Mouse (Mus musculus): ENCODE measurements around the gene Pde2a. TPM values are rescaled to one million over a fixed set of nuclear protein-coding genes. Genes with fewer than 3 reads are reported as not detected.

Gene Pde2a
- polyA plus RNA-seq, 1 experiment = not detected

DNA sequence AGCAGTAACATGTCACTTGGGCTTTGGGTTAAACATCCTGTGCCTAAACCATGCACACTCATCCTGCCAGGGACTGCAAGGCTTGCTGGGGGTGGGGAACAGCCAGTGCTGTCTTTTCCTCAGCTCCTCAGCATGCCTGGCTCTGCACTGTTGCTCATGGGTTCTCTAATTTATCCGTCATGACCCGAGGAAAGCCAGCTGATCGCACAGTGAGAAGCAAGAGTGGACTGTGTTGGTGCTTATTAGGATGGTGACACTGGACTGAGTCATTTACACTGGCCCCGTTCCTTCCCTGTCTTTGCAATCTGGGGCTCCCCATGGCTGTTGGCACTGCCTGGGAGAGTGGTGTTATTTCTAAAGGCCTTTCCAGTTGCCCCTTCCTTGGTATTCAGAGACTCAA, 22.7 kb downstream of the Pde2a start:
- no peak for TF ChIP-seq CTCF (IDR thresholded peaks at IDR 0.05; ENCODE audit: borderline replicate concordance, insufficient read depth, low read length)
- no peak for TF ChIP-seq POLR2A (IDR thresholded peaks at IDR 0.05; ENCODE audit: low read depth, low read length)
- Histone ChIP-seq H3K4me3 (ENCODE audit: insufficient read depth, low read length) (no peak overlapping the region), H3K4me1 (ENCODE audit: control insufficient read depth, insufficient read depth, low read length) (no peaks in the 10 kb centered on the region), H3K27ac (ENCODE audit: insufficient read depth, low read length) (no peak overlapping the region)

DNA sequence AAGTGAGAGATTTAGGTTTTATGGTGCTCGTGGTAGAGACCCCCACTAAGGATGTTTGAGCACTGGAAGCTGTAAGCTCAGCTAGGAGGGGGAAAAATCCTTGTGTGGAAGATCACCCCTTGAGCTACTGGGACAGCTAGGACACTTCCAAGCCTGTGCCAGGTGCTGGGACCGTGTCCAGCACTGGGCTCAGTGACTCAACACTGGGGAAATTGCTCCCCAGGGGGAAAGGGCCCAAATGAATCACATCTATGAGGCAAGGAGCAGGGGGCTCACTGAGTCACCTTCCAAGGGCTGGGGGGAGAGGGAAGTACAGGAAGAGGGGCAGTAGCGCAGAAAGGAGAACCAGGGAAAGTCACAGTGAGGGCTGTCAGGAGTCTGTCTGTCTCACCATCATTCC, 28.4 kb downstream of the Pde2a start:
- H3K4me1 ChIP-seq (ENCODE audit: control insufficient read depth, insufficient read depth, low read length) = no peaks in the 10 kb centered on the region
- TF ChIP-seq POLR2A (IDR thresholded peaks at IDR 0.05; ENCODE audit: low read depth, low read length) (no peak), CTCF (IDR thresholded peaks at IDR 0.05; ENCODE audit: borderline replicate concordance, insufficient read depth, low read length) (no peak)
- H3K4me3 ChIP-seq (ENCODE audit: insufficient read depth, low read length) = no peak overlapping the region
- H3K27ac ChIP-seq (ENCODE audit: insufficient read depth, low read length) = no peak overlapping the region

DNA sequence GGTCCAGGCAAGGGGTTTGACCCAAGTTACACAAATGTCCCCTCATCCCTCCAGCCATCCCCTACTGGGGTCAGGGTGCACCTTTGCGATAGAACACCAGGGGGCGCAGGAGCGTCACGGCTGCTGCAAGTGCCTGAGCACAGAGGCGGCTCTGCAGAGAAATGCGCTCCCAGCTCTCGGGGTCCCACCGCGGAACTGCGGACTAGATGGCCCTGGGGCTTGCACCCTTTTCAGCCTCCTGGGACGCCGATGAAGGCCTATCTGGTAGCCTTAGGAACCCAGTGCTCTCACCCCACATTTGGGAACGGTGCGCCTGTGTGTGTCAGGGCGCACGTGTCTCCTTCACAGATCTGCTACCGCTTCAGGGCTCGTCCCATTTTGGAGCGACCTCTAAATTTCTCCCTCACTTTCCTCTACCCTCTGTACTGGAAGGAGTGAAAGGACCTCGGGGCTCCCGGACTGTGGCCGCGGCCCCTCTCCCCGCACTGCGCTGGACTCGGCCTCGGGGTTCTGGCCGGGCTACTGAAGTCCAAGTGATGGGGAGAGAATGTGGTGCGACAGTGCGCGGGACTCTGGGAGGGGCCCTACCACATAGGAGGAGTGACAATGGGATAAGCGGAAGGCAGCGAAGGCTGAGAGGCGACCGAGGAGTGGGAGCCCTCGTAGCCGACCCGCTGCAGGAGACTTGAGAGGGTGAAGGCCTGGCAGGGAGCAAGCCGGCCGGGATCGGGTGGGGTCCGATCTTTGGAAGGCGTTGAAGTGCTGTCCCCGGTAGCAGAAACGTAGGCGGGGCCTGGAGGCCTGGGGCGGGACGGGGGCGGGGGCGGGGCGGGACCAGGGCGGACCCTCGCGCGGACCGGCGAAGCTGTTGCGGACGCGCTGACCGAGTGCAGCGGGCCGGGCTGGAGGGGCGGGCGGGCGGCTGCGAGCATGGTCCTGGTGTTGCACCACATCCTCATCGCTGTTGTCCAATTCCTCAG, 29.2 kb downstream of the Pde2a start:
- TF ChIP-seq CTCF (IDR thresholded peaks at IDR 0.05; ENCODE audit: borderline replicate concordance, insufficient read depth, low read length) (peak; percentile 98), POLR2A (IDR thresholded peaks at IDR 0.05; ENCODE audit: low read depth, low read length) (no peak)
- Histone ChIP-seq H3K27ac (ENCODE audit: insufficient read depth, low read length) (no peak overlapping the region), H3K4me1 (ENCODE audit: control insufficient read depth, insufficient read depth, low read length) (no peaks in the 10 kb centered on the region), H3K4me3 (ENCODE audit: insufficient read depth, low read length) (peak overlapping the region; percentile 56)

DNA sequence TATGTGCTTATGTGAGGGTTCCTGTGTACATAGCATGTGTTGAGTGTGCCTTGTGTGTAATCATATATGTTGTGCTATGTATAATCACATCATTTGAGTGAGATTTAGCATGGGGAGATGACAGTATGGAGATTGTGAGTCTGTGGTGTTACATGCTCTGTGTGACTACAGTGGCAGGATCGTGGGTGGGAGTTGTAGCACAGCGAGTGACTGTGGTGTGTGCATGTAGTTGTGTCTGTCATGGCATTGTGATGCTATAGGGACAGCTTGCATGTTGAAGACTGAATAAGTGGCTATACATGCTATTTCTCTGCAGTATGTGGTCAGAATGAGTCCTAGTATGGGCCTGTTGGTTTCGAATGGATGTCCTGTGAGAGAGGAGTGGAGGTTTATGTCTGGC, 31.2 kb downstream of the Pde2a start:
- Histone ChIP-seq H3K4me1 (ENCODE audit: control insufficient read depth, insufficient read depth, low read length) (no peaks in the 10 kb centered on the region), H3K4me3 (ENCODE audit: insufficient read depth, low read length) (no peak overlapping the region), H3K27ac (ENCODE audit: insufficient read depth, low read length) (no peak overlapping the region)
- TF ChIP-seq POLR2A (IDR thresholded peaks at IDR 0.05; ENCODE audit: low read depth, low read length) = no peak
- TF ChIP-seq CTCF (IDR thresholded peaks at IDR 0.05; ENCODE audit: borderline replicate concordance, insufficient read depth, low read length) = no peak

DNA sequence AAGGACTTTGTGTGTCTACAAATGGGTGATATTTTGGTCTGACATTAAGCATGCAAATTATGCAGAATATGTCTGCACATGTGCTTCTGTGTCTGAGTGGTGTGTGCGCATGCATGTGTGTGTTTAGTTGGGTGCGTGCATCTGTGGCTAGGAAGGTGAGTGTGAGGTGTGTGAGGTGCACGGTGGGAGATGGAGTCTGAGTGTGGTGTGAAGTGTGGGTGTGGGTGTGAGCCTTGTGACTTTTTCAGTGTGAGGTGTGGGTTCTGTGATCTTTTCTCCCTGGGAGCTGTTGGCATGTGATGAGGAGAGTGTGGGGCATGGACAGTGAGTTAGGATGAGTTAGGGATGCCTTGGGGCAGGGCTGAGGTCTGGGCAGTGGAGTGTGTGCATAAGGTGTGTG, 31.8 kb downstream of the Pde2a start:
- Histone ChIP-seq H3K4me1 (ENCODE audit: control insufficient read depth, insufficient read depth, low read length) (no peaks in the 10 kb centered on the region), H3K27ac (ENCODE audit: insufficient read depth, low read length) (no peak overlapping the region), H3K4me3 (ENCODE audit: insufficient read depth, low read length) (no peak overlapping the region)
- TF ChIP-seq POLR2A (IDR thresholded peaks at IDR 0.05; ENCODE audit: low read depth, low read length) (no peak), CTCF (IDR thresholded peaks at IDR 0.05; ENCODE audit: borderline replicate concordance, insufficient read depth, low read length) (no peak)

- Histone ChIP-seq H3K4me1 (ENCODE audit: control insufficient read depth, insufficient read depth, low read length) (no peaks in the 10 kb centered on the region), H3K4me3 (ENCODE audit: insufficient read depth, low read length) (no peak overlapping the region), H3K27ac (ENCODE audit: insufficient read depth, low read length) (no peak overlapping the region)
- TF ChIP-seq CTCF (IDR thresholded peaks at IDR 0.05; ENCODE audit: borderline replicate concordance, insufficient read depth, low read length) = no peak
- no peak for TF ChIP-seq POLR2A (IDR thresholded peaks at IDR 0.05; ENCODE audit: low read depth, low read length)
Observed at GRCm38 (mm10) chr7:101453725-101454124, 32.2 kb downstream of the Pde2a start.

GRCm38 (mm10) chr7:101454479-101454878, 33.0 kb downstream of the Pde2a start:
- Histone ChIP-seq H3K4me1 (ENCODE audit: control insufficient read depth, insufficient read depth, low read length) (no peaks in the 10 kb centered on the region), H3K27ac (ENCODE audit: insufficient read depth, low read length) (no peak overlapping the region), H3K4me3 (ENCODE audit: insufficient read depth, low read length) (no peak overlapping the region)
- TF ChIP-seq POLR2A (IDR thresholded peaks at IDR 0.05; ENCODE audit: low read depth, low read length) (no peak), CTCF (IDR thresholded peaks at IDR 0.05; ENCODE audit: borderline replicate concordance, insufficient read depth, low read length) (no peak)

DNA sequence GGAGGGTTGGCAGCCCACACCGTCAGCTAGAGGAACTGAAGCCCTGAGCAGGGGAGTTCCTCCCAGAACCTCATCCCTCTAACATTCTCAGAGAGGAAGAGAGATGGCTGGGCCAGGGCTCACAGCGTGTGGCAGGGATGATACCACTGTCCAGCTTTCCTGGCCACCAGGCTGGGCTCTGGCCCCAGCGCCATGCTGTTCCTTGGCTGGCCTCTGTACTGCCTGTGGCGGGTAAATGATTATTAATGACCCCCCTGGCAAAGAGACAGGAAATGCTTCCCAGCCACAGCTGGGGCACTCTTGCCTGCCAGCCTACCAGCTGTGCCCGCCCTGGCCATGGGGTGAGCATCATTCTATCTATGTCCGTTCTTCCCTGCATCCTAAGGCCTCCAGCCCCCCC, 33.6 kb downstream of the Pde2a start:
- Histone ChIP-seq H3K4me1 (ENCODE audit: control insufficient read depth, insufficient read depth, low read length) (no peaks in the 10 kb centered on the region), H3K4me3 (ENCODE audit: insufficient read depth, low read length) (no peak overlapping the region), H3K27ac (ENCODE audit: insufficient read depth, low read length) (no peak overlapping the region)
- TF ChIP-seq POLR2A (IDR thresholded peaks at IDR 0.05; ENCODE audit: low read depth, low read length) (no peak), CTCF (IDR thresholded peaks at IDR 0.05; ENCODE audit: borderline replicate concordance, insufficient read depth, low read length) (no peak)

- Histone ChIP-seq H3K27ac (ENCODE audit: insufficient read depth, low read length) (no peak overlapping the region), H3K4me1 (ENCODE audit: control insufficient read depth, insufficient read depth, low read length) (no peaks in the 10 kb centered on the region), H3K4me3 (ENCODE audit: insufficient read depth, low read length) (no peak overlapping the region)
- TF ChIP-seq CTCF (IDR thresholded peaks at IDR 0.05; ENCODE audit: borderline replicate concordance, insufficient read depth, low read length) (no peak), POLR2A (IDR thresholded peaks at IDR 0.05; ENCODE audit: low read depth, low read length) (no peak)
Observed at GRCm38 (mm10) chr7:101456318-101456717, 34.8 kb downstream of the Pde2a start.

- no peak for TF ChIP-seq POLR2A (IDR thresholded peaks at IDR 0.05; ENCODE audit: low read depth, low read length)
- no peak for TF ChIP-seq CTCF (IDR thresholded peaks at IDR 0.05; ENCODE audit: borderline replicate concordance, insufficient read depth, low read length)
- Histone ChIP-seq H3K4me3 (ENCODE audit: insufficient read depth, low read length) (no peak overlapping the region), H3K27ac (ENCODE audit: insufficient read depth, low read length) (no peak overlapping the region), H3K4me1 (ENCODE audit: control insufficient read depth, insufficient read depth, low read length) (no peaks in the 10 kb centered on the region)
Observed at GRCm38 (mm10) chr7:101456789-101457188, 35.3 kb downstream of the Pde2a start.
